Mouse (Mus musculus): Measurements from ENCODE around the gene Rassf5.

The Rassf5 gene

DNA sequence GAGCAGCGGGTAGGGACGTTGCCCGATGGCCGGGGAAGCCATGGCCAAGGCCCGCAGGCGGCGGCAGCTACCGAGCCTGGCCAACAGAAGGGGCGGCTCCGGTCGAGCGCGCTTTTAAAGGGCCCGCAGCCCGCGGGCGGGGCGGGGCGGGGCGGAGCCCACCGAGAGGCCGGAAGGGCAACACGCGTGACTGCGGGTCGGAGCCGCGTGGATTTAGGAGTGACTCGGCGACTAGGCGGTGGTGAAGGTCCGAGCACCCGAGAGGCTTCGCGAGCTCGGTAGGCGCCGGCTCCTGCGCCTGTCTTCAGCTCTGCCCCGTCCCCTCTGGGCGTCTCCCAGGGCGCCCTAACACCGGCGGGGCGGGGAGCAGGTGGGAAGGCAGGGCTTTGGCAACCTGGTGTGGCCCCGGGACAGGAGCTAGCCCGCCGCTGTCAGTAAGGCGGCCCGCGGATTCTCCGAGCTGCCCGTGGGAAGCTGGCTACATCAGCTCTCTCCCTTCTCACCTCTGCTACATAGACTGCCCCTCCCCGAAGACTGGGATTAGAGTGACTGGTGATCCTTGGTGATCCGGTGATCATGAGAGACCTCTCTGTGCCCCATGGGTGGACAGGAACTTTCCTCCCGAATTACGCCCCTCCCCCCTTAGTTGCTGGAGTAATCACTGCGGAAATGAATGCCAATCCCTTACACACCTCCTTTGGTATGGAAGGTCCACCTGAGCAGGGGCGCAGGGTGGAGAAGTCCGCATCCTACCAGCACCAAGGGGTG, at the start of gene Rassf5:
TSS of gene Rassf5 (minus strand) at position 170 of the 768 bp plus-strand sequence.
- DNase-seq = peak; percentile 70 to 74

DNA sequence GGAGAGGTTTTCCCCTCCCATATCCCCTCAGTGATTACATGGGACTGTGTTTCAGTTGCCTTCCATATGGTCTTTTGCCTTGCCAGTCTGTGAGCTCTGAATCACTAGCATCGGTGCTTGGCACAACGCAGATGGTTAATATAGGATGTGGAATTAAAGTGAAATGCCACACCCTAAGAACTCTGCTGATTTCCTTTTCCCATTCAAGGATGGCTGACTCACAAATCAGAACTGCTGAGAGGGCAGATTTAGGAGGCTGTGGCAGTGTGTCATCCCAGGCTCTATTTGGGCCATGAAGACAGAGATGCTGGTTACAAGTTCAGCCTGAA, 48.8 kb upstream of the Rassf5 start:
- DNase-seq = no peak

DNA sequence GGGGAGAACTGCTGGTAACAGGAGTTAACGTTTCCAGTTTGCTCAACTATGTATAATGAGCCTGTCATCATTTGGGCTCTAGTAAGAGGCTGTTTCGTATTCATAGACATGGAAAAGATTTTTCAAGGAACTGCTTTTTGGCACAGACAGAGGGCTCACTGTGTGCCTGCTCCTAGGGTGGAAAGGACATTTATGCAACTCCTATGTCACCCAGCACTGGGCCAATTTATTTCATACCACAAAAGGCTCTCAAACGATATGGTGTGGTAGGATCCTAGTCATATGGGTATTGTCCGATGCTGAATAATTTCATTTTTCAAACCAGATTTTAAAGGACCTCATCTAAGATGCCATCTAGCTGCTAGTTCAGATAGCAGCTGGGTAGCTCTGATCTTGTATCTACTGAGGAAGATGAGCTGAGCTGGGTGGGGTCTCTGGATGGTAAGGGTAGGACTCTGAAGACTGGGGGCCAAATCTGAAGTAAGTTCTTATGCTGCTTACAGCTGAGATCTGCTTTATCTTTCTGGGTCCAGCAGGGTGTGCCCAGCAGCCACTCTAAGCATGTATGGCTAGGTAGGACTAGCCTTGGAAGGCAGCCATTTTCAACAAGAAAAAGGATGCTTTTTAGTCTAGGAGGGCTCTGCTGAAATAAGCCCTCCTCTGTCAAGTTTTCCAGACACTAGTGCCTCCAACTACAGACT, 48.3 kb upstream of the Rassf5 start:
- DNase-seq = no peak

DNA sequence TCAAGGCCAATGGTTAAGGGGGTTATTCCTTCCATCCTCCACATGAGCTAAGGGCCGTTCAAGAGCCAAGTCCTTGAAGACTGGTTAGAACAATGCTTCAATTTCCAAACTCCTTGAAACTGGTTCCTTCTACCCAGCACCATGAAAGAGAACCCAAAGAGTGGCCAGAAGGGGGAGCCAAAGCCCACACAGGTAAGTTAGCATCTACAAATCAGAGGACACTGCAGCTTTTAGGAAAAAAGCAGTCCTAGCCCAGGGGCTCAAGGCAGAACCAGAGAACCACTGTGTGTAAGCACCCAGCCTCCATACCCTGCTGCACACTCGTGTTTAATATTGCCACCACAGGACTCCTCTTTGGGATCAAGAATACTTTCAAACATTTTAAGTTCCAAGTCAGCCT, 45.6 kb upstream of the Rassf5 start:
- DNase-seq = peak; percentile 81

DNA sequence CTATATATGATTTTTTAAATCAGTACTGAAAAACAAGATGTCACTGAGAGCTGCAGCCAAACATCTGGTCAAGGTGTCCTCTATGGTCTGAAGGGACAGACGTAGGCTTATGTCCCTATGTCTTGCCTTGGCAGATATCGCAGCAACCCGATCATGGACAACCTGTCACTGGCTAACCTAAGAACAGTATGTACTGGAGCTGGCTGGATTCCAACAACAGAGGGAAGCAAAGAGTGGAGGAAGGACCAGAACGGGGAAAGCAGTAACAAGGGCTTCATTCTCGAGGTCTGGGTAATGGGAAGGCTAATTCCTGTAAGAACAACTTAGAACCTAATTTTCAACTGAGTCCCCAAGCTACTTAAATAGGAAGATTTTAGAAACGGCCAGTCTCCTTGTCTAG, 43.9 kb upstream of the Rassf5 start:
- DNase-seq = no peak

DNA sequence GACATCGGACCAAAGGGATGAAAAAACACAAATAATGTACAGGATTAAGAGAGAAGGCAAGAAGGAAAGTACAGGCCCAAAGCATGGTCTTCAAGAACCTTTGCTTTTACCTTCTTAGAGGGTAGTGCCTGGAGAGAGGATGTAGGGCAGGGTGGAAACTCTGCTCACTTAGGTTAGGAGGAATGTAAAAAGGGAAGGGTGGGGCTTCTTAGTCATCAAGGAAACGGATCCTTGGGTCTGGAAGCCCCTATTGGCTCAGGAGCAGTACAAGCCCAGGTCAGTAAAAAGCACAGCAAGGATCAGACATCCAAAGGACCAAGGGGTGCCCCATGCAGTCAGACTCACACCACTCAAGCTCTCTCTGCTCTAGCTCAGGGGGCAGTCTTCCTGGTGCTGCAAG, 42.2 kb upstream of the Rassf5 start:
- DNase-seq = no peak

DNA sequence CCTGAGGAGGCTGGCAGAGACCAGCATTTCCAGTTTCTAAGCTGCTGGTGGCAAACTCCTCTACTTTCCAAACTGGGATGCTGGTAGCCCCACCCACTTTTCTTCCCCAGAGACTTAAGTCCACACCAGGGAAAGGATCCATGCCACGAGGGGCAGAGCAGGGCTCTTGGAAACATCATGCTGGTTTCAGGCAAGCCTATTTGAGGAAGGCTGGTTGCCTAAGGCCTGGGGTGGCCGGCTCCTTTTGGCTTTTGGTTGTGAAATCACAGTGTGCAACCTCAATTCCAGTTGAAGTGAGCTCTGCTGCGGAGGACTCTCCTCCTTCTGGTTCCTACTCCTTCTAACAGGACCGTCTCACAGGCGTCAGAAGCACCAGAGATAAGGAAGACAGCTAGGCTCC, 41.7 kb upstream of the Rassf5 start:
- no peak for DNase-seq

DNA sequence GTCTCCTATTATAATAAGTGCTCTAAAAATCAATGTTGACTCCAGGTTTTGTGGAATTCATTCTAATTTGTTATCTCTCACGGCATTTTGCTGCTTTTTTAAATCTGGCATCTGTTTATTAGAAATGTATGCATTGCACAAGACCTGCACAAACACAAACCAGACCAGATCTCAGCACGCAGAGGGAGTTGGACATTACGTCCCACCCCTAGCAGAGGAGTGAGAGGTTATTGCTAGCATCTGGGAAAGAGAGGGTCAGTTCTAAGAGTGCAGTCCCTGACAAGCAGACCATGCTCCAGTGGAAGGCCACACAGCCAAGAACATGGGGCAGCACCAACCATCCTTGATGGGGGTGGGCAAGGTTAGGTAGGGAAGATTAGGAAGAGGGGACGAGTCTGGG, 39.6 kb upstream of the Rassf5 start:
- no peak for DNase-seq

DNA sequence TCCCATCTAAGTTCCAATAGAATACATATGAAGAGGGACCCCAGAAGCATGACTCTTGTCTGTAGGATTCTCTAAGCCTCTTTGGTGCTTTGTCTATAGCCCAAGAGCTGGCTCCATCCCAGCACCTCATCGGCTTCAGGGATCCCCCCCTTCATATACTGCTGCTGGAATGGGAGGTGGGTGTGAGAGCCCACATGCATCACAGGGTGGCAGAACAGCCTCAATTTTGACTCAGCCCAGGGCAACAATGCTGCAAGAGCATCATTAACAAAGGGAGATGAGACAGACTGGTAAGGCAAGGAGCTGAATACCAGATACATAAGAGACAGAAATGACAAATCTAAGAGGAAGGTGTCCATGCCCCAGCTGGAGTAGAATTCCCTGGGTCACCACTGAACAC, 39.1 kb upstream of the Rassf5 start:
- DNase-seq = no peak

DNA sequence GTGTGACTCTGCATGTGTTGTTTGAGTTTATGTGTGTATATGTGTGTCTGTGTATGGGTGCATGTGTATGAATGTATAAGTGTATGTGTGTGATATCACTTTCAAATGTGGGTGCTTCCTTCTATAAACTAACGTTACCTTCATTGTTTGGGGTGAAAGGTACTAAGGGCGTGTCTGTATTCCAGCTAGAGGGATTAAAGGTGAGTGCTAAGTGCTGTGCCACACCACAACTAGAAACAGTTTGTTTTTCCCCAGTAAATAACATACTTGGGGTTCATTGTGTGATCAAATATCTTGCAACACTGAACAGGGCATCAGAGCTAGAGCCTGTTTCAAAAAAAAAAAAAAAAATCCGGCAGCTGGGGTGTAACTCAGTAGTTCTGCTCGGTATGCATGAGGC, 36.7 kb upstream of the Rassf5 start:
- DNase-seq = no peak

DNA sequence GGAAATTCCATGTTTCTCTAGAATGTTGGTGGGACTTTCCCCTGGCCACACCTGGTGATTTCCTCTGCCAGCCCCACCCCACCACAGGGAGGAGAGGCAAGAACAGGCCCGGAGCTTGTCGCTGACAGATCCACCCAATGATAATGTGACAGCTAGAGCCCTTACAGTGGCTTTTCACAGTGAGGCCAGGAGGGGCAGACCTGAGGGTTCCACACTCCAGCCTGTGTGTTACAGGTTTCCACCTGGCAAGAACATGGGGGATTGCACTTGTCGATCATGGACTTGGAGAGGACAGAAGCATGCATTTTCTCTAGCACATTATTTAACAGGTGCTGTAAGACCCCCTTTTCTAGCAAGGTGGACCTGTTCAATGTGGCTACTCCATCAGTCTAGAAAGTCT, 35.2 kb upstream of the Rassf5 start:
- peak; percentile 17 to 25 for DNase-seq

DNA sequence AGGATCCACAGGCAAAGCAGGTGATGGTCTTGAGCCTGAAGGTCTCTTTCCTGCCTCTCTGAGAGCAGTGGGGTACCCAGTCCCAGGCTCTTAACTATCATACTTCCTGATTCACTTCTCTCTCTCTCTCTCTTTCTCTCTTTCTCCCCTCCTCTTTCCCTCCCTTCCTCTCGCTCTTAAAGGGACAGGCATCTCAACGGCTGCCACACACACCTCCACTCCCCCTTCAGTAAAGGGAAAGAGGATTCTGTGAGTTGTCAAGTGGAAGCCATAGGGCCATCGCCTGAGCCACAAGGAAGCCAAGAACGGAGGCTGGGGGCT, 34.4 kb upstream of the Rassf5 start, which contains the start of gene Ikbke:
TSS of gene Ikbke (minus strand) at position 151 of the 321 bp plus-strand sequence.
- DNase-seq = no peak

DNA sequence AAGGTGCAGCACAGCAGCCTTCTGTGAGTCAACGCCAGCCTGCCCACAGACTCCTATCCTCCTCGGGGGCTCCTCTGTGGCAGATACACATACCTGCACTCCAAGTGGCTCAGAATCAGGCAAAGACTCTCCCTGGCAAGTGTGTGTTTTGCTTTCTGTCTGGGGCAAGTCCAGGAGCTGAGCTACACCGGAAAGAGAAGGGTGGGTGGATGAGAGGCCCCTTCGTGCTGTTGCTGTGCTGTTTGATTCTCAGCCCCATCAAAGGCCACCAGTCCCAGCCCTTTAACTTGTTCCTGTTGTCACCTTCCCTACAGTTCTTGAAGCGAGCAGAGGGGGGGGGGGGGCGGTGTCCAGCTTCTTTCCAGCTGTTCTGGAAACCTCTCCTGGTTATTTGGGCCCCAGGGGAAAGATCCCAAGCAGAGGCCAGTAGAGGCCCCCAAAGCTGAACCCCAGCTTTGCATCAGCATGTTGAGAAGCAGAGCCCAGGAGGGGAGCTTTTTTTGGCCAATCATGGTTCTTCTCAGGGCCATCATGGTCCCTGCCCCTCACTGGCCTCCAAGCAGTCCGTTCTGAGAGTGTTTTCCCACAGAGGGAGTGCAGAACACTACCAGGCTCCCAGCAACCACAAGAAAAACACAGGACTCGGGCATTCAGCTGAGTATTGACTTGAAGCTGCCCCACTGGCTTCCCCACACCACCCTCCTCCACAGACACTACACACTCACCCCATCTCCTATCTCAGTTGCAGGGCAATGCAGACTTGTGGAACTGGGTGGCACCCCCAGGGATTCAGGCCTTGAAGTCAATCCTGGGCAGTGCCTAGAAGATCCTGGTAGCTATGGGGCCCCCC, 33.8 kb upstream of the Rassf5 start:
- DNase-seq = peak; percentile 8 to 21

DNA sequence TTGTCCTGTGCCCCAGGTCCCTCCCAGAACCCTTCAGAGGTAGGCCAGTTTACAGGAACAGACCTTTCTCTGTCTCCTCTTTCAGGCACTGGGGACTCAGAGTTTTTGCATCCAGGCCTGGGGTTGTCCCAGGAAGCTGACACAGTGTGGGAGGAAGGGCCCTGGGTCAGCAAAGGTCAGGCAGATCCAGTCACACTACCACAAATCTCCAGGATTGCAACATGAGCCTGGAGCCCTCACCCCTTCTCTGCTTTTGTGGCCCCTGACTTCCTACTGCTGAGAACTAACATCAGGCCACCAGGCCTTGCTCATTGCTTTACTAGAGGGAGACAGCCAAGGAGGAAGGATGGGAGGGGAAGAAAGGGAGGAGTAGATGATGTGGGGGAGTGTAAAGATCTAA, 31.8 kb upstream of the Rassf5 start:
- no peak for DNase-seq

DNA sequence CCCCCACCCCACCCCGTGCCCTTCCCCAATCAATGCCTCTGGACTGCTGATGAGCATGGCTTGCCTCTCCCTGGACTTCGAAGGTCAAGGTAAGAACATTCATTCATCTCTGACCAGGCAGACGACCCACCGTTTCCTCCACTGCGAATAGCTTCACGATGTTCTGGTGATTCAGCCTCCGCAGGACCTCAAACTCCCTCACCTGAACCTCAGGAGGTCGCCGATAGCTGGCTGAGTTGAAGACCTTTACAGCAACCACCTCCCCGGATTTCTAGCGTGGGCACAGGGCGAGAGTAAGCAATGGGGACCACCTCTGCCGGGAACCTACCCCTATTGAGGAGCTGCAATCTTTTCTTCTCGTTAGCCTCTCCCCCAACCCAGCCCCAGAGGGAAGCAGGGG, 30.5 kb upstream of the Rassf5 start:
- no peak for DNase-seq

DNA sequence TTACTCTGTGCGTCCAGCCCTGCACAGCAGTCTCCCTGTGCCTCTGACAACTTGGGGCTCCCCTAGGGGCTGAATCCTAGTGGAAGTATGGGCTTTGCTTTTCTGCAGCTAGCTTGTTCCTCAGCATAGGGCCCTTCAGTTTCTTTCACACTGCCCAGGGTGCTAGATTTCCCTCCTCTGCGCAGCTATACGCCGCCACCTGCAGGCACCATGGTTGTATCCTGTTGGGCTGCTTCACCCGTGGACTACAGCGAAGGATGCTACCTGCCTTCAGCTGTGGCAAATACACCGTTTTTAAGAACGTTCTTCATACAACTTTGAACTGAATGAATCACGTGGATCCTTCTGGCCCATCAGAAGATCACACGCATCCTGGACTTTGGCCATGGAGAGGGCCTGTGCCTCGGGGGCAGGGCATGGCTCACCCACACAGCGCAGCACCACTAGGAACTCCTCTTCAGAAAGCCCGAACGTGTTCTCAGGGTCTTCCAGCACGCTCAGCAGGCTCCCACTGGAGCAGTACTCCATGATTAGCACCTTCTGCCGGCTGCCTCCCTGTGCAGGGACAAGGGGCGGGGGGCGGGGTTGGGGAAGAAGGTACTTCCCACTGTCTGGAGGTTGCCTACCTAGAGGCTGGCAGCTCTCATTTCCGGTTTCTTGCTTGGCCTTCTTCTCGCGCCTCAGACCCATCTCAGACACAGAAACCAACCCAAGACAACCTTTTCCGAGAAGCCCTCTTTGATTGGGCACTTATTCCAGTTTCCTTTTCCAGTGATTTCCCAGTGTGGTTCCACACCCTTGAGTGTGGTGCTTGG, 29.9 kb upstream of the Rassf5 start:
- DNase-seq = no peak

DNA sequence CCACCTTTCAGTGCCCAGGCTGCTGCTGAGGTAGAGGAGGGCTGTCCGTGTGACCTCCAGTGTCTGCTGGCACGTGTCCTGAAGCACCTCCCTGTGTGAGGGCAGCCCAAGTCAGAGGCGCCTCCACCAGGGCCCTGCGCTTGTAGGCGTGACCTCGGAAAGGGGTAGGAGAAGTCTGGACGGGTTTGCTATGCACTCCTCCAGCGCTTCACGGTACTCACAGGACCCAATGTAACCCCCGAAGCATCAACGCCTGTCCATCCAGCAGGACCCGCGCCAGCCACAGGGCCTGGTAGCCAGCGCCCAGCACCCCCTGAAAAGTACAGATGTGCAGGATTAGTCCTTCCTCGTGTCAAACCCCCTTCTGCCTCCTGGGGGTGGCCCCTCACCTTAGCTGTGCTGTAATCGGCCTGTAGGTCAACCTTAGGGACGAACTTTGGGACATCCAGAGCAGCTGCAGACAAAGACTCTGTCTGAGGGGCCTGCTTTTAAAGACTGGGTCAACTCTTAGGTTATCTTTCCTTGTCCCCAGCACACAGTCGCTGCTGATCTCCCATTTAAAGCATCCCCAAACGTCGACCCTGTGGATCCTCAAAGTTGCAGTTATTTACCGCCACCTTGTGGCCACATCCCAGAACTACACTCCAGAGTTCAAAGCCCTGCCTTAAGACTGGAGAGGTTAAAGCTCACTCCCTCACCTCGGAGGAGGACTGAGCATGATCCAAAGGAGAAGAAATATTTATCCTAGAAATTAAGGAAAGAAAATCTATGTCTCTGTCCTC, 24.9 kb upstream of the Rassf5 start:
- DNase-seq = peak; percentile 81 to 82

DNA sequence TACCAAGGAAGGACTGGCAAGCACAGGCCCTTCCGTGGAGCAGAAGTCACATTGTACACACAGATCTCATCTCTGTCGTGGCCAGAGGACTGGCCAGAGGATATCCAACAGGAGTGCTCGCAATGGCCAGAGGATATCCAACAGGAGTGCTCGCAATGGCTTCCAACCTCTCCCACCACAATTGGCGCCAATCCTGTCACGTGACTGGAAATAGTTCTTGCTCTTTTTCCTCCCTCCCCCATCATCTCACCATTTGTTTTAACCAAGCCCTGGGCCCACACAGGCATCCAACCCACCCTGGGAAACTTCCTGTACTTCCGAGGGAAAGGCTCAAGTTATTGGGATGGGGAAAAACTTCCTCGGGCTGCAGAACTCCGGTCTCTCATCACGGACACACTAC, 23.7 kb upstream of the Rassf5 start:
- DNase-seq = no peak

DNA sequence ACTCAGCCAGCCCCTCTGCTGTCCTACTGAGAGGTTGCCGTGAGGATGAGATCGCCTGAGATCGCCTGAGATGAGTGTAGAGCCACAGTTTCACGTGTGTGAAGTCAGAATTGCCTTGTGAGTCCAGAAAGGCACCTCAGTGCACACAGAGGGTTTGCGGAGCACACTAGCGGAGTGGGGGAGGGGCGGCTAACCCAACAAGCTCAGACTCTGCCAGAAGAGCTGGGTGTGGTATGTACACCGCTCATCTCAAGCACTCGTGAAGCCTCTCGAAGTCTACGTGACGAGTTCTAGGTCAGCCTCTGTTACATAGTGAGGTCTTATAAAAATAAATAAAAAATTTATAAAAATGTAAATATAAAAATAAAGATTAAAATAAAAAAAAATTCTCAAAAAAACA, 18.8 kb upstream of the Rassf5 start:
- no peak for DNase-seq

DNA sequence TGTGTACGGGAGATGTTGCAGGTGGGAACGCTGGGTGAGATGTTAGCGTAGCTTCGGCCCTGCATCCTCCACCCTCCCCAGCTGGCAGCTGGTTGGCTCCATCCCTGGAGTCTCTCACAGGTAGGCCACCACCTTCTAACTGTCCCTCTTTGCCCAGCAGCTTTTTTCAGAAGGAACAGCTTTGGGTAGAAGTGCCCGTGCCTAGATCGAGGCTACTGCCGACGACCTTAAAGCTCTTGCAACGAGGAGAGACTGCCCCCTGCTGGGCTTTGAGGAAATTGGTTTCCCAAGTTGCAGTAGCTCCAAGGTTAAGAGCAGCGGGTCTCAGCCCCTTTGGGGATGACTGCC, 15.2 kb upstream of the Rassf5 start:
- peak; percentile 81 to 82 for DNase-seq

DNA sequence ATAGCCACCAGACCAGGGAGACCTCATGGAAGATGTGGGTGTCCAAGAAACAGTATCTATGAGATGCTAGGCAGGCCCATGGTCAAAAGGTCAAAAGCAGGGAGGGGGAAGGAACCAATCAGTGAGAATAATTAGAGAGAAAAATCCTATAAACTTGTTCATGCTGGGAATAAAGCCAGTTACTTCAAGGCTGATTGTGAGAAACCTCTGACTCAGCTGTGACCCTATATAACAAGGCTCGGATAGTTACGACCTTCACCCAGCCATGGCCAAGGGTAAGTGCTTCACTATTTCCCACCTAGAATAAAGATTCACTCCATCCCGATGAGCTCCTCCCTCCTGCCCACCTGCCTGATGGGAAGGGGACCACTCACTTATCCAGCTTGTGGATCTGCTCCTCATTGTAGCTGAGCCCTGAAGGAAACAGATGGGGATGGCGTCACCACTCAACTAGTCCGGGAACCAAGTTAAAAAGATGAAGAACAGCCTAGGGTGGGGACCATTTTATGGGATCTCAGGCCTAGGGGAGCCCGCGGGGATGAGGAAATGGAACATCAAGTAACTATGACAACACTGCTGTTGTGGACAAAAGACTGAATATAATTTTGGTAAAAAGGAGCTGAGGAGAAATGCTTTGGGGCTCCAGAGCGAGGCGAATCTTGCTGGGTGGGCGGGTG, 14.7 kb upstream of the Rassf5 start:
- no peak for DNase-seq

DNA sequence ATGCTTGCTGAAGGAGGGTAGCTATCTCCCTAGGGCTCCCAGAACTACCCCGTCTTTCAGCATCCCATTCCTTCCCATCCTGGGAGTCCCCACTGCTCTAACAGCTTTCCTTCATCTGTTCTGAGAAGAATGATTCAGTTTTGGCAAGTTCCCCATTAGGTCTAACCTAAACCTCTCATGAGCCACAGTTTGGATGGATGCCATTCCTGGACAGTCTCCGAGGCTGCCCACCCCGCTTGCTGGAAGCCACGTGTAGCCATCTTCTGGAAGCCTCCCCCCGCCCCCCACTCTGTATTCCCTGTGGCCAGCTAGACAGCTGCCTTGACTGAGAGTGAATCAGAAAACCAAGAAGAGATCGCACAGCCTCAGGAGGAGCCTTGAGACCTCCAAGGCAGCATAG, 12.2 kb upstream of the Rassf5 start:
- no peak for DNase-seq
